7 mouse cellular contexts compared by ENCODE assay signal in genomic region chr2:167503253-167503895, GRCm38 (mm10). TPM values are rescaled to one million over a fixed set of nuclear protein-coding genes. Genes with fewer than 3 reads are reported as not detected.
DNase-seq lines count a peak whose midpoint lies in the region; ATAC-seq and TF ChIP-seq lines count a peak whose summit lies in the region.

No protein-coding gene starts in this region.

- peak; percentile 91 for ATAC-seq in hindbrain, postnatal 0 days

- peak overlapping the region; percentile 90 for H3K4me3 ChIP-seq in gastrocnemius, adult 2 months
- peak overlapping the region; percentile 97 for H3K4me3 ChIP-seq in hindbrain, postnatal 0 days (ENCODE audit: low read length)

- under 1% methylated on average over 79 of the region's 85 CpGs for WGBS in hindbrain, postnatal 0 days

- peaks cover 4% of the 10 kb centered on the region; the same call in 1 of the 2 replicates for H3K36me3 ChIP-seq in hindbrain, postnatal 0 days (ENCODE audit: insufficient read depth, low read length)

- intact Hi-C loops in gastrocnemius, adult 2 months (cut with DNase I): no loop called here
- intact Hi-C loops in left cerebral cortex, postnatal 25 days (cut with DNase I): no loop called here

- no peaks in the 10 kb centered on the region for H3K27me3 ChIP-seq in hindbrain, postnatal 0 days (ENCODE audit: insufficient read depth, low read length)

- DNase-seq in adipocyte (ENCODE audit: low spot score): peak; percentile 76
- peak; percentile 81 to 92 for DNase-seq in cerebellum, postnatal 4 days (ENCODE audit: low spot score in 2 of 2)
- peak; percentile 92 for DNase-seq in gastrocnemius, adult 2 months
- peak; percentile 93 for DNase-seq in hindbrain, postnatal 0 days (ENCODE audit: low spot score)
- peak; percentile 89 to 90 for DNase-seq in left cerebral cortex, postnatal 25 days (ENCODE audit: low spot score in 2 of 2)
- peak; percentile 88 for DNase-seq in mesoderm, embryonic 11.5 days (ENCODE audit: low read depth, low spot score)
- peak; percentile 83 to 84 for DNase-seq in right cerebral cortex, postnatal 36 days (ENCODE audit: low spot score in 2 of 2)

- H3K4me2 ChIP-seq in hindbrain, postnatal 0 days (ENCODE audit: low read depth, low read length): peak overlapping the region; percentile 96

- peak overlapping the region; percentile 97 for H3K27ac ChIP-seq in gastrocnemius, adult 2 months
- peak overlapping the region; percentile 87 for H3K27ac ChIP-seq in hindbrain, postnatal 0 days

- H3K9ac ChIP-seq in hindbrain, postnatal 0 days (replicated peaks; ENCODE audit: low read length): peak overlapping the region; percentile 95

- H3K9me3 ChIP-seq in hindbrain, postnatal 0 days (ENCODE audit: low read length): no peaks in the 10 kb centered on the region

- peak; percentile 21; the same call in 1 of the 2 replicates for TF ChIP-seq CTCF in gastrocnemius, adult 2 months (IDR thresholded peaks at IDR 0.05)
- TF ChIP-seq CTCF in hindbrain, postnatal 0 days (IDR thresholded peaks at IDR 0.05; ENCODE audit: low read depth): no peak; the same call in none of the 2 replicates

- H3K4me1 ChIP-seq in hindbrain, postnatal 0 days (ENCODE audit: insufficient read depth, low read length): peaks cover 11% of the 10 kb centered on the region; the same call in 1 of the 2 replicates

RNA-seq across cellular contexts. Expression of gene Spata2, which starts 10.7 kb away (rescaled TPM):
- 10 to 100 TPM; 18.4 to 18.9 TPM for total RNA-seq in gastrocnemius, adult 2 months (2021)
- 41.3 and 45.6 TPM in 2 replicates for total RNA-seq in hindbrain, postnatal 0 days (2014; rRNA removed)
- 27.6 and 29.4 TPM in 2 replicates for polyA plus RNA-seq in hindbrain, postnatal 0 days (2015; fragmentation: Nextera tagmentation; extraction: Ambion mirVana)
- 10 to 100 TPM; 72.0 to 74.4 TPM for total RNA-seq in left cerebral cortex, postnatal 25 days (2021)

RNA-seq across cellular contexts. Expression of gene Rnf114, which starts 10.9 kb away (rescaled TPM):
- 10 to 100 TPM; 40.0 to 40.9 TPM for total RNA-seq in gastrocnemius, adult 2 months (2021)
- total RNA-seq in hindbrain, postnatal 0 days (2014; rRNA removed): 68.7 and 89.6 TPM in 2 replicates
- 79.8 and 85.8 TPM in 2 replicates for polyA plus RNA-seq in hindbrain, postnatal 0 days (2015; fragmentation: Nextera tagmentation; extraction: Ambion mirVana)
- 10 to 100 TPM; 59.7 to 61.3 TPM for total RNA-seq in left cerebral cortex, postnatal 25 days (2021)

RNA-seq across cellular contexts. Expression of gene Snai1, which starts 34.6 kb away (rescaled TPM):
- total RNA-seq in gastrocnemius, adult 2 months (2021): 1 to 10 TPM; 1.1 to 1.2 TPM
- 0.93 and 1.2 TPM in 2 replicates for total RNA-seq in hindbrain, postnatal 0 days (2014; rRNA removed)
- polyA plus RNA-seq in hindbrain, postnatal 0 days (2015; fragmentation: Nextera tagmentation; extraction: Ambion mirVana): 3.6 and 4.3 TPM in 2 replicates
- under 1 TPM; 0.57 to 0.94 TPM for total RNA-seq in left cerebral cortex, postnatal 25 days (2021)

Comparison
In these comparisons a context has a peak if more than half of its experiments do, and no peak if none do; other contexts are left out.
1. Peak in every context shown above with its lines: DNase-seq, ATAC-seq, H3K4me3 ChIP-seq and H3K27ac ChIP-seq.